Mouse (Mus musculus) right cerebral cortex, postnatal 36 days (tissue): ENCODE results near the gene Meis1.

Experiments
- DNase-seq, 2 experiments: peaks; one replicate each; pipeline ENCODE4 v3.0.0; 2022; ENCODE audit warnings: low spot score in 2 of 2, mixed read lengths in 1 of 2

The Meis1 gene

DNA sequence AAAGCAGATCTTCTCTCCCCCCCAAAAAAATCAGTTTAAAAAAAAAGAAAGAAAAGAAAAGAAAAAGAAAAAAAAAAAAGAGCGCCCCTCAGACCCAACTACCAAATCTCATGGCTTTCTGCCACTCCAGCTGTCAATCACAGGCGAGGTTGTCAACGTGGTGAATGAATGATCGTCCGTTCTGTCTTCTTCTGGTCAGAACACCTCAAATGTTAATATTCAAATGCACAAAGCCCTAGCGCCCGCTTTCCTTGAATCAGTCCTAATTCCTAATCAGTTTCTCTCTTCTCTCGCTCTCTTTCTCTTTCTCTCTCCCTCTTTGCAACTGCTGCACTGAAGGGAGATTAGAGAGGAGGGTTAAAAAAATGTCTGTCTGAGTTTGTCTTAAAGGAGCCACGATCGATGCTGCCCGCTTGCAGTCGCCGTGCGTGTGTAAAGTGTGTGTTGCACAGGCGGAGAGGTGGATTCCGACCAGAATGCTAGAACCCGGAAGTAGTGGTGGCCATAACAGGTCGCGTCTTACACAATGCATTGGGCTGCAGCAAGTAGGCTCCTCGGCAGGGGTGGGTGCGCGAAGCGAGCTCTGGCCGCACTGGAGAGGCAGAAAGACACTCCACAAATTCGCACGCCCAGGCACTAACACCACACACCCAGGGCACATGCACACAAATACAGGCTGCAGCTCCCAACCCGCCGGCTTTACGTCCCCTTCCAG lies at the start of gene Meis1:
Gene Meis1 (minus strand): TSS at position 497 of the 715 bp plus-strand sequence.
- DNase-seq = peak; percentile 76 to 80

DNA sequence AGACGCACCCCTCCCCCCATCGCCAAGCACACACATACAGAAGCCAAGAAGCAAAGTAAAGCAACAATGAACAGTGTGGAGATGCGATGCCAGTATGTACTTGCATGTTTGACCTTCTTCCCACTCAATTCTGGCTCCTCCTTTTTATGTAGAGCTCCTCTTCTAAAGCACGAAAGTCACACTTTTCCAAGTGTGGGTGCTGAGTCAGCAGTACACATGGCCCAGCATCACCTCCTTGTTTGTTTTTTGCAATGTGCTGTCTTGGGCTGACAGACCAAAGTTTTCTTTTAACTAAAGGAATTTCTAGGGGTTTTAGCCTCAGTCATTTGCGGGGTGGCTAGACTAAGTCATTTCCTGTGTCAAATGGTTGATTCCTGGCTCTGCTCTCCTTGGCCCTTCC lies 48.5 kb upstream of the Meis1 start:
- DNase-seq = no peak

DNA sequence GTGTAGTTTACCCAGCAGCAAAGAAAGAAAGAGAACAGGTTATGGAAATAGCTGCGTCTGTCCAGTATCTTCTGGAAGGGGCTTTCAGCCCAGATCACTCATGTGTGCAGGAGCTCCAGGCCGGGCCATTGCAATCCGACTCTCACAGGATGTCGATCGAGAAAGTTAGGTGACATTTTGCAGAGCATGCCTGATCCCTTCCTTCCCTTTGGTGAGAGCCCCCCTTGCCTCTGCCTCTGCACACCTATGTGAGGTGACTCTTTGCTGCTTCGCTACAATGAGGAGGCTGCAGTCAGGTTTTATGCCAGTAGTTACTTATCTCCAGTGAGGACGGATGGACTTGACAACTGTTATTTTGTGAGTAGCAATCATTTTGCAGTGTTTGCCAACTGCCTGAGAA lies 30.5 kb upstream of the Meis1 start:
- DNase-seq = no peak

DNA sequence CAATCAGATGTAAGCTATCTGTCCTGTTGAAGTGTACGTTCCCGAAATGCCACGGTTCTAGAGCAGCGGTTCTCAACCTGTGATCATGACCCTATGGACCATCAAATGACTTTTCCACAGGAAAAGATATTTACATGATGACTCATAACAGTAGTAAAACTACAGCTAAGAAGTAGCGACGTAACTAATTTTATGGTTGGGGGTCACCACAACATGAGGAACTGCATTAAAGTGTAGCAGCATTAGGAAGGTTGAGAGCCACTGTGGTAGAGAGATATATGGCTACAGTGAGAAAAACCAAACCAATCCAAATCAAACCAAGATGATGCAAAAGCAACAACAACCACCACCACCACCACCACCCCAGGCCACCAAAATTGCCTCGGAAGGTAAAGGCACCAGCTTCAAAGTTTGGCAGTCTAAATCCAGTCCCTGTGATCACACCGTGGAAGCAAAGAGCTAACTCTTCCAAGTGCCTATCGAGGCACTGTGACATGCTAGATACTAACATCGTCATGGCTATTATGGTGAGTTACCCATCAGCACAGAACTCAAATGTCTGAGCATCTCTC lies 17.9 kb upstream of the Meis1 start:
- no peak for DNase-seq

DNA sequence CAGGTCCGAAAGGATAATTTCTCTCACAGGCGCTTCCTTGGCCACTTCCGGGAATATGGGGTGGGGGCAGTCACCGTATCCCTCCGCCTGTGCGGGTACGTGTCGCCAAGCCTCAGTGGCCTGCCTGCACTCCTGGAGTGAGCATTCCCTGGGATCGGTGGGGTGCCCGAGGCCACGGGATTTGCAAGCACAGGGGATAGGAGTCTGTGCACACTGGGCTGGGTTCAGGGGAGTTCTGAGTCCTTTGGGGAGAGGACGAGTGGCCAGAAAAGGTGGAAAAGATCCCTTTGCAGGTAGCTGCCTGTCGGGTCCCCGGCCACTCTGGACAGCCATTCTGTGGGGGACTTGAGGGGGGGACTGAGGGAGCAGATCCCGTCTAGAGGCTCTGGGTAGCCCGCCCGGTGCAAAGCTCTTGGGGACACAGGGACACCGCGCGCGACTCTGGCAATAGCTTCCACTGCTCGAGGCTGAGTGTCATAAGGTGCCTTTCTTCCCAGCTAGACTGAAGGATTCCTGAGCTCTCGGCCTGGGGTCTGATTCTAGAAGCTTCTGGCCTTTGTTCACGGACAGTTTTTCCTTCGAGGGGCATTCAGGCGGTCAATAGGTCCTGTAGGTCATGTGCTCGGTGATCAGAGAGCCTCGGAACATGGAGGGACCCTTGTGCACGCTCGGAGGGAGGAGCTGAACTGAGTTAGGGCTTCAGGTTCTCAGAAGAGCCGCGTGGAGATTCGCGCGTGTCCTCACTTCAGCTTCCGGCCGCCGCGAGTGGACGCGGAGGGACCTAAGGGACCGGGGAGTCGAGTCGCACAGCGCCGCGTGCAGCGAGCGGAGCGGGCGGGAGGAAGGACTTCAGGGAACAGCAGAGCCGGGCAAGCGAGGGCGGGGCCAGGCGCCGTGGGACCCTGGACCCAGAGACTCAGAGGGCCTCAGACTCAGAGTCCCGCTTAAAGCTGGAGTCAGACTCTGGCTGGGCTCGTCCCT lies 8.1 kb upstream of the Meis1 start:
- no peak for DNase-seq

DNA sequence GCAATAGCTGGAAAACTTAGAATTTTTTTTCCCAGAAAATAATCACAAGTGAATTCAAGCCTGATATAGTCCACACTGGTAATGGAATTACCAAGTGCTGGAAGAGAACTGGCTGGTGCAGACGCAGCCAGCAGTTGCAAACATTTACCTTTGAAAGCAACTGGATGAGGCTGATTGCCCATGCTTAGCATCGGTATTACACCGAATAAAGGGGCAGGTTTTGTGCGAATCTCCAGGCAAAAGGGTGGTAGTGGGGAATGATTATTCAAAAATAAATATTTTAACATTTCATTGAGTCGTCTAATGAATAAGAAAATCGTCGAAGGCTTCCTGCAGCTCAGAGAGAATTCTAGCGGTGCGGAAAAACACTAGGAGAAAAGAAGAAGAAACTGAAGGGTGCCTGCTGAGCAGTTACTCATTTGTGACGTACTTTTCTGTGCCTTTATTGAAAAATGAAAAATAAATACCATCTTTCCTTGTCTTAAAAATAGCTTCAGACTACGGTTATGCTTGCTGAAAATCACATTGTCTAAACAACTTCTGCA lies 7.3 kb upstream of the Meis1 start:
- no peak for DNase-seq

DNA sequence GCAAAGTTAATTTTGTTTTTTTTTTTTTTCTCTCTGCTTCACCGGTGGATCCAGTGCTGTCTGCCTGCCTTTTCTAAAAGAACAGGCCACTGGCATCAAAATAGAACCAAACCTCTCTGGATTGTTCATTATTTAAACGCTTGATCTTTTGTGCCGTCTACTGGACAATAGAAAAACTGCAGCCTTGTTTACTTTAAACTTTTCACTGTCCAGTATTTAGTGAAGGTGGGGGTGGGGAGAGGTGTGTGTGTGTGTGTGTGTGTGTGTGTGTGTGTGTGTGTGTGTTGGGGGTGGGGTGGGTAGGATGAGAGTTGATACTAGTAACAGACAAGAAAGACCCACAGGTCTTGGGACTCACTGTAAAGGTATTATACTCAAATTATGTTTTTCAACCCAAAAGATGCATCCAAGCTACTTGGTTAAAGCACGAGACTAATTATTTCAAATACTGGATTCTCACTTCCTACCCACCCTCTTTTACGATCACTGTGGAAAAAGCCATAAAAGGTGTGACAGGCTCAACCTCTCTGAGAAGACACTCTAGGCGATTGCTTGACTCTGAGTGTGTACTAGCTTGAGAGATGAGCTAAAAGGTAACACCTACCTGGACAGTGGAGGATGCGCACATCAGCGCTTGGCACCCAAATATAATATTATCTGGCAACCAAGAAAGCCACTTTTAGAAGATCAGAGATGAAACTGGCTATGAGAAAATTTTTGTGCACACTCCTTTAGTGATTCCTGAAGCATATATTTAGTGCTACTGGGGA lies 5.9 kb upstream of the Meis1 start:
- no peak for DNase-seq

DNA sequence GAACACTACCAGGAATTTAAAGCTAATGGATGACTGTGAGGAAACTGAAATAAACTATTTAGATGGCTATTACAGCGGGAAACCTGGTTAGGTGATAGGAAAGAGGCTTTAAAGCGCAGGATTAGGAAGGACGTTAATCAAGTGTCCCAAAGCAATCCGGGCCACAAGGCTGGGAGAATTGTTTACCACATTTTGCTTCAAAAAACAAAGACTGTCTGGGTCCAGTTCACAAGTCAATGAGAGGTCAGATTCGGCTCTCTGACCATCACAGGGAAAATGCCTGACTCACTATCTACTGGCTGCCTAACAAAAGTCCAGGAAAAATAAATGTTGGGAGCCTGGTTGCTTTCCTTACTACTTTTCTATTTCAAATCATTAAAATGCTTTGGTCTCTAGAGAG lies 4.6 kb upstream of the Meis1 start:
- DNase-seq = no peak

DNA sequence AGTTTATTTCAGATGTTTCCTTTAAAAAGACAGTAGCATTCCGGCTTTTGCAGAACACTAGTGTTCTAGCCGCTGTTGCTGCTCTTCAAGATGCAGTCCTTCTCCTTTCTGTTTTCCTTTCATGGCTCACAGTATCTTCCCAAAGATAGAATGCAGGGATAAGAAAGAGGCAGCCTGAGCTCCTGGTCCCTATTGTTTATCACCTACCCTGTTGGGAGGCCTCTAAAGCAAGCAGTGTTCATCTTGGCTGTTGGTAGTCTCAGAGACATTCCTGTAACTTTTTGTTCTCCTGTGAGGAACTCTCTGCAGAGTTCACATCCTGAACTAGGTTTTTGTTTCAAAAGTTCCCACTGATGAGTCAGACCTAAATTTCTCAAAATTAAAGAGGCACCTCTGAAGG lies 3.8 kb upstream of the Meis1 start:
- DNase-seq = no peak

DNA sequence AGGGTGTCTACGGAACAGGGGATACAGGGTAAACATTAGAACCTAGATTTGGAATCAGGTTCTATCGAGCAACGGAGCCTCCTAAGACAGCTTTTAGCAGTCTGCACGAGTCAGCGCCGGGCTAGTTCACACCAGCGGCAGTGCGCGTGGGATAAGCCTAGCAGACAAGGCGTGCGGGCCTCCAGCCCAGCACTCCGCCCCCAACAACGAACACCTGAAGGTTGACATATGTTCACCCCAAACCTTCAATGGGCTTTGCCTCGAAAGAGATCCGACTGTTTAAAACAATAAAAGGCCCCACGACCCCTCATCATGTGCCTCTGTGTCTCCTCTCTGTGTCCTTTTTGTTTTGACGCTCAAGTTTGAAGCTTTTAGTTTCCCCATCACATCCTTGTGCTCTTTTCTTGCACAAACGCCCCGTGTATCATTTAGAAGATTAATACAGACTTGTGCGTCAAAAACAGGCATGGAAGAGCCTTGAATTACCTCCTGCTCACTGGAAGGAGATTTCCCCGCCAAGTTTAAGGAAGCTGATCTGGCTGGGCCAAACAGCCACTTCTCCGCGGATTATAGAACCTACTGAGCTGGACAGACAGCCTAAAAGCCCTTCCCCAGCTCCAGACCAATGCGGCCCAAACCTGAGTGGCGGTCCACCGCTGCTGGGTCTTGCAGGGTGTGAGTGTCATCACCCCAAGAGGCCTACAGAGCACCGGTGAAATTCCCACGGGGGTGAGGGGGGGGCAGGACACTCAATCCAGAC lies 2.3 kb upstream of the Meis1 start:
- DNase-seq = no peak

DNA sequence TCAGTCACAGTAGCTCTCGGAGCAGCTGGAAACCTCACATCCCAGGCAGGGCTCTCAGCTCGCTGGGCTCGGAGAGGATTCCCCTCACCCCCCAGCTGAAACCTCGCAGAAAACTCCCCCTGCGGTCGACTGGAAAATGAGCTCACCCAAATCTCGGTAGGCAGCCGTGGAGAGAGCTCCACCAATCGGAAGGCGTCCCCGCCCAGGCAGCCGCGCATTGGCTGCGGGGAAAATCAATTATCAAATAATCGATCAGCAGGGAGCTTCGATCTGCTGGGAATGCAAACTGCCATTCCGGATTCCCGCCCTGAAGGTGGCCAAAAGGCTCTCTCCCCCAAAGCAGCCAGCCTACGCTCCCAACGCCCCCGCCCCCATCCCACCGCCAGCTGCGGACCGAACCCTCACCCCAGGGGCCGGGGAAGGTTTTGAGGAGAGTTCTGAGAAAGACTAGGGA lies 1.6 kb upstream of the Meis1 start:
- peak; percentile 84 to 85 for DNase-seq

DNA sequence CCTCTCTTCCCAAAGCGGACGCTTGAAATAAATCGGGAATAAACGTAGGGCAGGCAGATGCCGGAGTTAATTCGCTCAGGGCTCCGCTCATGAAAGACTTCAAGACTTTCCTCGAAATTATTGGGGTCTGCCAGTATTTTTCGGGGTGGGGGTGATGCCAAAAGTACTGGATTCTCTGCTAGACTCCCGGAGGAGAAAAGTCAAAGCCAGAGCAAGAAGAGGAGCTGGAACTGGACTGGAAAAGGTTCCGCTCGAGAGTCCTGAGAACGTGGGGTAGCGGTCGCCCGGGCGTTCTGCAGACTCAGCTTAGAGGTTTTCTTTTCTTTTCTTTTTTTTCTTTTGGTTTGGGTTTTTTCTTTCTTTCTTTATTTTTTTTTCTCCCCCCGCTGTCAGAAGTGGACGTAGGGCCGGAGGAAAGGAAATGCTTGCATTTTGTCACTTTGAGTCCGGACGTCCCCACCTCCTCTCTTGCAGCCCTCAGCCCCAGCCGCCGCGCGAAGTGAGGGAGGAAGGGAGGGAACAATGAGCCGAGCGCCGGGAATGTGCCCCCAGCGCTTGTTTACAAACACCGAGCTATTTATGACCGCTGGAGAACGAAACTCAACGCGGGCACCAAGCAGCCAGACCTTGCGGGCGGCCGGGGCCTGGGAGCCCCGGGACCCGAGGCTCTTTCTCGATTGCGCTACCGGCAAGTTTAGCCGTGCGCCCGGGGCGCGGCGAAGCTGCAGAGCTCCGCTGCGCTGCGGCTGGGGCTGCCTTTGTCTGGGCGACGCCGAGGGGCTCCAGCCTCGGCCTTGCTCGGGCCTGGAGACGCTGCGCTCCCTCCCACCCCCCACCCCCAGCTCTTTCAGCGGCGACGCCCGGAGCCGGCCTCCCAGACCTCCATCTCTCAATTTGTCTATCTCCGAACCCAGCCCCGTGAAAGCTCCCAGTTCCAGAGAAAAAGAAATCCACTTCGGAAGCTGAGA lies 703 bp upstream of the Meis1 start:
- no peak for DNase-seq

DNA sequence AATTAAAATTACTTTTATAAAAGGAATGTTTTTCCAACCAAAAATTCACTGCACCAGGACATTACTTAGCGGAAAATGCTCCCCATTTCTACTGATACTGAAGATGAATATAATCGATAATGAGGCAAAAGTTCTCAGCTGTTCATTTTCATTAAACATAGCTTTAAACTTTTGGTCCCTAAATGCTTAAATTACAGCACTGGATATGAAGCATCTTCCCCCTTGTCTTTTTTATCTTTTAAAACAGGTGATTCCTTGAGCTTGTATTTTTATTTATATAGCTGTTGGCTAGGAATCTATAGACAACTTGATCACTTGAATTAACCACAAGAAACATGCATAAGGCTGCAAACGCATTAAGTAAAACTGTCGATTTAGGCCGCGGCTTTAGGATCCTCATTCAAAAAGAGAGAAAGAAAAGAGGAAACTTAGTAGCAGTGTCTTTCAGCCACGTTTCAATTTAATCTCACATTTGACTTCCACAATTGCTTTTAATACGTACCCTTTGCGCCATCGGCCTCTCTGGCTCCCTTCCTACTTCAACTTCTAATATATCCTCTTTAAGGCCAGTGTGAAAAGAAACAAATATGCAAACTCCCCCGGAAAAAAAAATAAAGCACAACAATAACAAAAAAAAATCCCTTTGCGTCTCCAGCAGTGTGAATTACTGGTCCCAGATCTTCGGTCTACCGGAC lies 919 bp downstream of the Meis1 start:
- DNase-seq = no peak

DNA sequence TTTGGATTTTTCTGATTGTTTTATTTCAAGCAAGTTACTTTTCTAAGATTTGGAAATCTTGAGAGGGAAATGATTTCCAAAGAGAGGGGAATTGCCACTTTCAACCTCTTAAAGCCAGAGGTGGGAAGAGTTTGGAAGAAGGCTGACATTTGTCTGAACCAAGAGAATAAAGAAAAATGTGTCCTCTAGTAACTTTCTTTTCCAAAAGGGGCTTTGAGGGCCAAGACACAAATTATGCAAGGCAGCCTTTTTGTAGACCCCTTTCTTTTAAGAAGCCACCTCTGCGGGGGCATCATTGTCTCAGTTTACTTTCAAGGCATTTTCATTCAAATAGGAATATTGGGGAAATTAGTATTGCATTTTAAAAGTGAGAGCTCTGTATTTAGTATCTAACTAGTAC lies 1.5 kb downstream of the Meis1 start:
- DNase-seq = no peak

DNA sequence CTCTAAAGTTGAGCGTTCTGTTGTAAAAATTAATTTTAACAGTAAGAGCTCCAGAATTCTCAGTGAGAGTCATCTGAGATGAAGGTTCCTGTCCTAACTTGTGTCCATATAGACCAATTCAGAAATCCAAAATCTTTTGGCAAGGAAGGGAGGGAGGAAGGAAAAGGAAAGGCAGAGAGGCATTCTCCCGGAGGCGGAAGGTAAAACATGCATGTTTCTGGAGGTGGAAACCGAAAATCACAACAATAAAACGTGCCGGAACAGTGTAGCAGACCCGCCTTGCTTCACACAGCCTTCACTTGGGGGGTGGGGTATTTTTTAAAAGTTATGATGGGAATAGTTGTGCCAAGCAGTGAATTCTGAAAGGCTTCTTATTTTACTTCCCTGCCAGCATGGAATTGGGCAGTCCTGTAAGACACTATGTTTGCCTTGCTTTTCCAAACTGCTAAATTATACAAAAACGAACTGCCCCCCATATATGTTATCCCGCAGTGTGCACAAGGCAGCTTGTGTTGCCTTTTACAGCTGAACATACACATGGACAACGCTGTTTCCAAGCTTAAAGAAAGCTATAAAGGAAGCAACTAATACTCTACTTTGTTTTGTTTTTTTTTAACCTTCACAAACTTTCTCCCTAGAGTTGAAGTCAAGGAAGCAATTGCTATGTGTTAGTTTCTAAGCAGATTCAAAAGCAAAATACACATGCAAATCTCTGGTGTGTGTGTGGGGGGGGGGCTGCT lies 2.1 kb downstream of the Meis1 start:
- DNase-seq = no peak

DNA sequence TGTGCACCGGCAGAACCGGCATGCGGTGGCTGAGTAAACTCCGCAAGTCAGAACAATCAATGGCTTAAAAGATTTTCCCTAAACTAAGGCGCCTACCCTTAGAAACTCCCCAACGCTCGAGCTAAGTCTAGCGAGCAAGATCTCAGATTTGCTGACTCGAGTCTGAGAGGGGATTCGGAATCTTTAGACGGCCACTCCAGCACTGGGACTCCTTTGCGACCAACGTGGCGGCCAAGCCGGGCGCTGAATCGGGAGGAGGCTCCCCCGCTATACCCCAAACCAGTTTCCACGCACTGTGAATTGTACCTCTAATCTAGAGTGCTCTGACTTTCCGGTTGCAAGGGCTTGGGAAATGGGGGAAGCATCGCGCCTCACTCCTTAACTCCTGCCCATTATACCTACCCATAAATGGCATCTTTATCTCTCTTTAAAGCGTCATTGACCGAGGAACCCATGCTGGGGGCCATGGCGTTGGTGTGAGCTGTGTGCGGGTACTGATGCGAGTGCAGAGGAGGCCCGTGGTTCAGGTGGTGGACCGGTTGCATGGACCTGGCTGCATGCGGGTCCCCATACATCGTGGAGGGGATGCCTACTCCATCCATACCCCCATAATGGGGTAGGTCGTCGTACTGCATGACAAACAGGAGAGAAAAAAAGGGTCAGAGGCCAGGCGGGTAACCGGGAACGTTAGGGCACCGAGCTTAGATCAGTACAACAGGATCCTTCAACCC lies 2.9 kb downstream of the Meis1 start:
- no peak for DNase-seq

DNA sequence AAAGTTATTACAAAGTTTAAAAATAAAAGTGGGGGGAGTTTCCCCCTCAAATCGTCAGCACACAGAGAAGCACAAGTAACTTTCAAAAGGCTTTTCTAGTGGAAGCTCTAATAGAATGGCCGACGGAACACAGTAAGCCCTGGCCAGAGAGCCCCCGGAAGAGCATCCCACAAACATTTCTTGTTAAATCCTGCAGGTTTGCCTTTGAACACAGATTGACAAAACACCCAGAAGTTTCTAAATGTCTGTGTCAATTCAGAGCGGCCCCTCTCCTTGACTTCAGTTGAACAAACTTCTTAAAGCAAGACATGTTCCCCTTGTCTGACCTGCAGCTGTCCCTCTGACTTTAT lies 3.4 kb downstream of the Meis1 start:
- DNase-seq = no peak
